Mouse (Mus musculus) heart, embryonic 11.5 days (tissue): ENCODE data around the gene Rab5if. TPM values are rescaled to one million over a fixed set of nuclear protein-coding genes. Genes with fewer than 3 reads are reported as not detected.
"Not testable (repeated sequence)": the region's sequence is repeated elsewhere in the genome, so short reads cannot be mapped to it uniquely, and the experiment has no call there.

Experiments used
- ATAC-seq: fragments of 200-750 bp; cut with Nextera tagmentation; replicated peaks from 2 replicates; pipeline ENCODE4 v1.8.0; 2017; ENCODE audit warnings: moderate library complexity; ENCODE audit not compliant: insufficient number of reproducible peaks, low FRiP score, low TSS enrichment
- H3K27ac ChIP-seq: fragments of 300-500 bp; sonication (generic); 2 replicates; pipeline ENCODE4 v1.5.1; 2014; ENCODE audit warnings: mild to moderate bottlenecking, low read depth, low read length
- H3K27me3 ChIP-seq: fragments of 300-500 bp; sonication (generic); 2 replicates; pipeline ENCODE4 v1.6.1; 2014; ENCODE audit warnings: mild to moderate bottlenecking, low read length, mixed read lengths; ENCODE audit not compliant: control insufficient read depth, insufficient read depth
- H3K36me3 ChIP-seq: fragments of 300-500 bp; sonication (generic); 2 replicates; pipeline ENCODE4 v1.6.1; 2014; ENCODE audit warnings: mild to moderate bottlenecking, low read length, moderate library complexity, mixed read lengths; ENCODE audit not compliant: control insufficient read depth, insufficient read depth
- H3K4me1 ChIP-seq: fragments of 300-500 bp; sonication (generic); 2 replicates; pipeline ENCODE4 v1.6.1; 2014; ENCODE audit warnings: low read length; ENCODE audit not compliant: control insufficient read depth, insufficient read depth
- H3K4me2 ChIP-seq: fragments of 300-500 bp; sonication (generic); 2 replicates; pipeline ENCODE4 v1.6.1; 2014; ENCODE audit warnings: mild to moderate bottlenecking, moderate library complexity
- H3K4me3 ChIP-seq: fragments of 300-500 bp; sonication (generic); 2 replicates; pipeline ENCODE4 v1.5.1; 2014; ENCODE audit warnings: low read depth, low read length
- H3K9ac ChIP-seq: fragments of 300-500 bp; sonication (generic); 2 replicates; pipeline ENCODE4 v1.6.1; 2014; ENCODE audit warnings: mild to moderate bottlenecking, low read depth, low read length, moderate library complexity
- H3K9me3 ChIP-seq: fragments of 300-500 bp; sonication (generic); replicated peaks from 2 replicates; pipeline ENCODE4 v1.6.1; 2016; ENCODE audit warnings: low read length; ENCODE audit not compliant: control insufficient read depth
- whole genome bisulfite sequencing: fragments of 180-500 bp; shearing (Covaris S2); extraction: QIAGEN DNeasy Blood & Tissue Kit; methylation state at CpG from one replicate; pipeline ENCODE4 v1.1.7; 2014; ENCODE audit not compliant: insufficient replicate concordance; 5-methylcytosine and 5-hydroxymethylcytosine counted together
- polyA plus RNA-seq: library from polyadenylated mRNA; unstranded; fragments of >200 nt; fragmentation: Nextera tagmentation; extraction: Ambion mirVana; gene quantifications from 2 replicates; pipeline ENCODE4 v1.2.1, GENCODE M21; 2014

Gene Rab5if
- polyA plus RNA-seq, 1 experiment from 2014 or later: 191 TPM

DNA sequence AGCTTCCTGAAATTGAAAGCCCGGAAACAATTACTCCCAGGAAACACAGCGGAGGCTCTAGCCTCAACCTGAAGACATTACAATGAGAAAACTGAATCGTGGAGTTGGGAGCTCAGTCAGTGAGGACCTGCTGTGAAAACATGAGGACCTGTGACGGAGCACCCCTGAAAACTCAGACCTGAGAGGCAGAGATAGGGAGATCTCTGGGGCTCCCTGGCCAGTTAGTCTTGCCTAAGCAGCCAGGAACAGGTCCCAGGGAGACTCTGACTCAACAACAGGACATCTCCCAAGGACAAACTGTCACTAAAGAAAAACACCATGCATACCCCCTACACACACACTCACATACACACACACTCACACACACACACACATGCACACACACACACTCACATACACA is 35.4 kb downstream of the Rab5if start:
- Histone ChIP-seq H3K4me1 (no peaks in the 10 kb centered on the region; the same call in 1 of the 2 replicates), H3K4me3 (no peak overlapping the region), H3K9me3 (no peaks in the 10 kb centered on the region), H3K9ac (no peak overlapping the region), H3K27ac (no peak overlapping the region), H3K4me2 (no peak overlapping the region), H3K27me3 (no peaks in the 10 kb centered on the region), H3K36me3 (no peaks in the 10 kb centered on the region)
- ATAC-seq: no peak
- 19% methylated on average over 4 of the region's 4 CpGs for WGBS

- 45% methylated on average over 4 of the region's 4 CpGs for WGBS
- Histone ChIP-seq H3K4me2 (no peak overlapping the region), H3K27ac (no peak overlapping the region), H3K9ac (no peak overlapping the region), H3K4me3 (no peak overlapping the region), H3K27me3 (no peaks in the 10 kb centered on the region), H3K4me1 (no peaks in the 10 kb centered on the region; the same call in 1 of the 2 replicates), H3K9me3 (no peaks in the 10 kb centered on the region), H3K36me3 (no peaks in the 10 kb centered on the region)
- ATAC-seq: no peak
Observed at GRCm38 (mm10) chr2:156899184-156899583, 36.3 kb downstream of the Rab5if start.

- no peak overlapping the region for H3K4me2 ChIP-seq
- no peak for ATAC-seq
- H3K4me3 ChIP-seq: no peak overlapping the region
- H3K9ac ChIP-seq: no peak overlapping the region
- no peaks in the 10 kb centered on the region for H3K36me3 ChIP-seq
- H3K27me3 ChIP-seq: no peaks in the 10 kb centered on the region
- no peaks in the 10 kb centered on the region; the same call in 1 of the 2 replicates for H3K4me1 ChIP-seq
- 86% methylated on average over 2 of the region's 2 CpGs for WGBS
- no peak overlapping the region for H3K27ac ChIP-seq
- no peaks in the 10 kb centered on the region for H3K9me3 ChIP-seq
Observed at GRCm38 (mm10) chr2:156901344-156901743, 38.4 kb downstream of the Rab5if start.

DNA sequence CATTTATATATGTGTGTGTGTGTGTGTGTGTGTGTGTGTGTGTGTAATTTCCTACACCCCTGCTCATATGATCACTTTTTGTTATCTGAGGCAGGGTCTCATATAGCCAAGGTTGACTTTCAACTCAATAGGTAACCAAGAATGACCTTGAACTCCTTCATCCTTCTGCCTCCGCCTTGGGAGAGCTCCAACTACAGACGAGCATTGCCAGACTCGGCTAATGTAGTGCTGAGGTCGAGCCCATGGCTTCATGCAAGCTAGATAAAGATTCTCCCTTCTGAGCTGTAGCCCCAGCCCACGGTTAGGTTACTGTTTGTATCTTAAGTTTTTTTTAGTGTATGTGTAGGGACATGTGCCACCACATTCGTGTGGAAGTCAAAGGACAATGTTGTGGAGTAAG is 39.0 kb downstream of the Rab5if start:
- Histone ChIP-seq H3K27ac (no peak overlapping the region), H3K9ac (no peak overlapping the region), H3K4me3 (no peak overlapping the region), H3K9me3 (no peaks in the 10 kb centered on the region), H3K36me3 (no peaks in the 10 kb centered on the region), H3K4me2 (no peak overlapping the region), H3K4me1 (no peaks in the 10 kb centered on the region; the same call in 1 of the 2 replicates), H3K27me3 (no peaks in the 10 kb centered on the region)
- 62% methylated on average over 6 of the region's 6 CpGs for WGBS
- no peak for ATAC-seq

- H3K27ac ChIP-seq, H3K4me1 ChIP-seq, H3K4me3 ChIP-seq, H3K27me3 ChIP-seq, H3K9ac ChIP-seq, H3K4me2 ChIP-seq, H3K9me3 ChIP-seq, ATAC-seq, H3K36me3 ChIP-seq: not testable (repeated sequence)
- 69% methylated on average over 4 of the region's 4 CpGs for WGBS
Observed at GRCm38 (mm10) chr2:156902411-156902810, 39.5 kb downstream of the Rab5if start.

DNA sequence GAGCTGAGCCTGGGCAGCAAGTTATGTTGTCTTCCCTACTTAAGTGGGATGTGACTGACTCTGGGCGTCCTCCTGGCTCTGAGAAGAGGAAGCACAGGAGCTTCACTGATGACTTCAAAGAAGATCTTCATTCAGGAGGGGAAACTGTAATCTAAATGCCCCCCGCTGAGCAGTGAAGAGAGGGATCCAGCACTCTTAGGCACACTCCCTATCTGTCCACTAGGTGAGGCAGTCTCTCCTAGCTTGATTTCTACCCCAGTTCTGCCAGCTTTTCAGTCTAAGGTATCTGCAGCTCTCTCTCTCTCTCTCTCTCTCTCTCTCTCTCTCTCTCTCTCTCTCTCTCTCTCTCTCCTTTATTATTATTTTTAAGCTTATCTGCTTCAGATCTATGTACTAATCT is 40.4 kb downstream of the Rab5if start:
- no peaks in the 10 kb centered on the region; the same call in 1 of the 2 replicates for H3K4me1 ChIP-seq
- 25% methylated on average over 2 of the region's 2 CpGs for WGBS

GRCm38 (mm10) chr2:156904976-156905717 is 42.2 kb downstream of the Rab5if start:
- H3K4me1 ChIP-seq: no peaks in the 10 kb centered on the region
- 22% methylated on average over 6 of the region's 6 CpGs for WGBS
- H3K4me3 ChIP-seq: no peak overlapping the region
- no peak overlapping the region for H3K4me2 ChIP-seq
- H3K9me3 ChIP-seq: no peaks in the 10 kb centered on the region
- H3K9ac ChIP-seq: no peak overlapping the region
- no peak for ATAC-seq
- no peaks in the 10 kb centered on the region for H3K27me3 ChIP-seq
- H3K27ac ChIP-seq: no peak overlapping the region
- no peaks in the 10 kb centered on the region for H3K36me3 ChIP-seq

More for the DNA sequence above, 40.4 kb downstream of the Rab5if start:
- ATAC-seq: no peak
- Histone ChIP-seq H3K9me3 (no peaks in the 10 kb centered on the region), H3K36me3 (no peaks in the 10 kb centered on the region), H3K27me3 (no peaks in the 10 kb centered on the region), H3K4me3 (no peak overlapping the region), H3K27ac (no peak overlapping the region), H3K9ac (no peak overlapping the region), H3K4me2 (no peak overlapping the region)

DNA sequence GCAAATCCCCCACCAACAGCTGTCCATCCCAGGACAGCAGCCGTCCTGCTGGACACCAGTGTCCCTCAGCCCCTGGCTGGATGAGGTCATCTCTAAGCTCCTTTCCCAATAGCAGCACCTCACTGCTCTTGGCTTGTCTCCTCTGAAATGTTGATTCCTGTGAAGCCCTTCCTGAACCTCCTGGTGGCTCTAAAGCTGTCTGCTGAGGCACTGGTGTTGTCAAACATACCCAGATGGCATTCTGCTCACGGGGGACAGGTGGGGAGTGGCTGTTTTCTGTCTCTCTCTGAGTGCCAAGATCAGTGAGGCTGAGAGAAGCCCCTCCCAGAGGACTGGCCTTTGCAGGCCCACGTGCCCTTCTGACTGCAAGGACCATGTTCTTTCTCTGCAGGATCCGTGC is 43.0 kb downstream of the Rab5if start:
- not testable (repeated sequence) for H3K27me3 ChIP-seq, H3K27ac ChIP-seq, H3K4me1 ChIP-seq, ATAC-seq, H3K9ac ChIP-seq, H3K36me3 ChIP-seq, H3K4me2 ChIP-seq, H3K9me3 ChIP-seq, H3K4me3 ChIP-seq
- WGBS: 24% methylated on average over 4 of the region's 4 CpGs

- no peak overlapping the region for H3K27ac ChIP-seq
- no peak overlapping the region for H3K4me3 ChIP-seq
Observed at GRCm38 (mm10) chr2:156913191-156913590, 50.3 kb downstream of the Rab5if start.

More at GRCm38 (mm10) chr2:156913191-156913590, 50.3 kb downstream of the Rab5if start:
- WGBS: 68% methylated on average over 5 of the region's 5 CpGs
- H3K36me3 ChIP-seq: no peaks in the 10 kb centered on the region
- no peaks in the 10 kb centered on the region for H3K9me3 ChIP-seq
- no peak overlapping the region for H3K4me2 ChIP-seq
- no peaks in the 10 kb centered on the region for H3K4me1 ChIP-seq
- no peaks in the 10 kb centered on the region for H3K27me3 ChIP-seq
- H3K9ac ChIP-seq: no peak overlapping the region
- no peak for ATAC-seq
